Mouse (Mus musculus) stomach, postnatal 0 days (tissue): ENCODE results near the gene Spred3.

Experiments used
- CTCF ChIP-seq: IDR thresholded peaks from 2 replicates; pipeline ENCODE4 v1.5.1; 2016; ENCODE audit warnings: antibody characterized with exemption, low read depth, mild to moderate bottlenecking, moderate library complexity
- EP300 ChIP-seq: optimal IDR thresholded peaks from 2 replicates; pipeline ENCODE3; 2016; ENCODE audit warnings: antibody characterized with exemption

DNA sequence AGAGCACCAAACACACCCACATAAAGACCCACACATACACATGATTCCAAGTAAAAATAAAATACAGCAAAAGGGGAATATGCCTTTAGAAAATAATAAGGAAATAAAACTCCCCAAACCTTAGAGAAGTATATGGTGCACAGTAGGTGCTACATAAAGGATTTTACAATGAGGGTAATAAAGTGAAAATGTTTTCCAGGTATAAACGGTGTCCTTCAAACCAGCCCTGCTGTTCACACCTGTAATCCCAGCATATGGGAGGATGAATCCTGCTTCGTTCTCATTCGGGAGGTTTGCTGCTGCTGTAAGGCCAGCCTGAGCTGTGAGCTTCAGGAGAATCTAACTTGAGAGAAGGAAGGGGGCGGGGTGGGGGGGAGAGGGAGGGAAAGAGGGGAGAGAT is 36.0 kb downstream of the Spred3 start:
- TF ChIP-seq CTCF (no peak), EP300 (no peak)
